Mouse (Mus musculus): ENCODE measurements at regions not wholly inside any gene's neighbourhood (a gene's known extent, or its start where the extent isn't known, plus 50 kb on each side); places are given as distances from the start of the nearest gene placed in this dataset.

- H3K9ac ChIP-seq (ENCODE audit: low read depth, low read length) = no peak overlapping the region
- H3K36me3 ChIP-seq (ENCODE audit: control insufficient read depth, insufficient read depth) = no peaks in the 10 kb centered on the region
- H3K4me1 ChIP-seq (ENCODE audit: control insufficient read depth, low read depth, low read length) = no peaks in the 10 kb centered on the region
- no peak overlapping the region for H3K4me2 ChIP-seq (ENCODE audit: low read depth, low read length)
- H3K27ac ChIP-seq (ENCODE audit: low read length) = no peak overlapping the region
- 37% methylated on average over 7 of the region's 7 CpGs for WGBS (ENCODE audit: insufficient replicate concordance)
- H3K4me3 ChIP-seq (ENCODE audit: low read depth, low read length) = no peak overlapping the region
- ATAC-seq (ENCODE audit: low read depth) = no peak
- no peaks in the 10 kb centered on the region for H3K27me3 ChIP-seq (ENCODE audit: control insufficient read depth, insufficient read depth, low read depth, low read length)
- H3K9me3 ChIP-seq (replicated peaks; ENCODE audit: control insufficient read depth, low read length) = no peaks in the 10 kb centered on the region; the same call in 1 of the 2 replicates
Observed at GRCm38 (mm10) chr4:153220074-153220473, 262.5 kb downstream of the Ajap1 start.

DNA sequence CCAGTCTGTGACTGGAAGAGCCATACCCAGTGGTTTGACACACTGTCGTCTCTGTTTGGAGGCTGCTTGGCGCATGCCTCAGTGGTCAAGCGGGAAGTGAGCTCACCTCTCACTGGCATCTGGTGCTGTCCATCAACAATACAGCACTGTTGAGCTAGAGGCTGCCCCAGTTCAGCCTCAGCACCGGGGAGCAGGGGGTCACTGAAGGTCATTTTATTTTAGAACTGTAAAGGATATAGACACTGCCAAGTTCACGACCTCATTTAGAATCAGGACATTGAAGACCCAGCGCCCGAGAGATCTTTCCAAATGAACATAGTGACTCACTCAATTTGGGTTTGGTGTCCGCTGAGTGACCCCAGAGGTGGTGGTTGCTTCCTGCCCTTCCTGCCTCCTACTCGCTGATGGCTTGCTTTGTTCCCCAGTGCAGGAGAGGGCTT, 265.1 kb downstream of the Ajap1 start:
- 38% methylated on average over 9 of the region's 9 CpGs for WGBS (ENCODE audit: insufficient replicate concordance)
- Histone ChIP-seq H3K27me3 (ENCODE audit: control insufficient read depth, insufficient read depth, low read depth, low read length) (no peaks in the 10 kb centered on the region), H3K9ac (ENCODE audit: low read depth, low read length) (no peak overlapping the region), H3K36me3 (ENCODE audit: control insufficient read depth, insufficient read depth) (no peaks in the 10 kb centered on the region), H3K4me1 (ENCODE audit: control insufficient read depth, low read depth, low read length) (no peaks in the 10 kb centered on the region), H3K9me3 (replicated peaks; ENCODE audit: control insufficient read depth, low read length) (no peaks in the 10 kb centered on the region; the same call in 1 of the 2 replicates), H3K27ac (ENCODE audit: low read length) (no peak overlapping the region), H3K4me2 (ENCODE audit: low read depth, low read length) (no peak overlapping the region), H3K4me3 (ENCODE audit: low read depth, low read length) (no peak overlapping the region)
- ATAC-seq (ENCODE audit: low read depth) = no peak

DNA sequence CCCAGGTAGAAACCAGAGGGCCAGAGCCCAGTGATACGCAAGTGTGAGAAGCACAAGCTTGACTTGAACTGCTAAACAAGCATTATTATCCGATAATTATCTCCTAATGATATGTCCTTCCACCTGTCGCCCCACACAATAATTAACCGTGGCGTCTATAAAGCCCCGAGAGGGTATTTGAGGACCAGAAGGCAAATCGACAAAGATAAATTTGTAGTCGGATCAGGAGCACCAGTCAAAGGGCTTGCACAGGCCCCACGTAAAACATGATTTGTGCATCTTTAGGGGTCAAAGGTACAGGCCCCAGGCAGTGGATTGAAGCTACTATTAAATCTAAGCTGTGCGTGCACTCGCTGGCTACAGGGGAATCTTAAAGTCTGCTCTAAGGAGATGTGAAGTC, 270.5 kb downstream of the Ajap1 start:
- Histone ChIP-seq H3K27me3 (ENCODE audit: control insufficient read depth, insufficient read depth, low read depth, low read length) (no peaks in the 10 kb centered on the region), H3K9ac (ENCODE audit: low read depth, low read length) (no peak overlapping the region), H3K9me3 (replicated peaks; ENCODE audit: control insufficient read depth, low read length) (peaks cover 2% of the 10 kb centered on the region; the same call in 1 of the 2 replicates), H3K4me2 (ENCODE audit: low read depth, low read length) (no peak overlapping the region), H3K36me3 (ENCODE audit: control insufficient read depth, insufficient read depth) (no peaks in the 10 kb centered on the region), H3K4me1 (ENCODE audit: control insufficient read depth, low read depth, low read length) (no peaks in the 10 kb centered on the region), H3K4me3 (ENCODE audit: low read depth, low read length) (no peak overlapping the region), H3K27ac (ENCODE audit: low read length) (no peak overlapping the region)
- WGBS (ENCODE audit: insufficient replicate concordance) = 67% methylated on average over 11 of the region's 11 CpGs
- ATAC-seq (ENCODE audit: low read depth) = no peak

GRCm38 (mm10) chr4:153208822-153209221, 273.8 kb downstream of the Ajap1 start:
- peaks cover 2% of the 10 kb centered on the region; the same call in 1 of the 2 replicates for H3K9me3 ChIP-seq (replicated peaks; ENCODE audit: control insufficient read depth, low read length)
- no peak for ATAC-seq (ENCODE audit: low read depth)
- no peaks in the 10 kb centered on the region for H3K36me3 ChIP-seq (ENCODE audit: control insufficient read depth, insufficient read depth)
- no peak overlapping the region for H3K4me2 ChIP-seq (ENCODE audit: low read depth, low read length)
- 31% methylated on average over 2 of the region's 2 CpGs for WGBS (ENCODE audit: insufficient replicate concordance)
- no peak overlapping the region for H3K27ac ChIP-seq (ENCODE audit: low read length)
- no peaks in the 10 kb centered on the region for H3K4me1 ChIP-seq (ENCODE audit: control insufficient read depth, low read depth, low read length)
- no peak overlapping the region for H3K4me3 ChIP-seq (ENCODE audit: low read depth, low read length)
- no peaks in the 10 kb centered on the region for H3K27me3 ChIP-seq (ENCODE audit: control insufficient read depth, insufficient read depth, low read depth, low read length)
- H3K9ac ChIP-seq (ENCODE audit: low read depth, low read length) = no peak overlapping the region

- H3K27ac ChIP-seq (ENCODE audit: low read length) = no peak overlapping the region
- H3K4me1 ChIP-seq (ENCODE audit: control insufficient read depth, low read depth, low read length) = no peaks in the 10 kb centered on the region
- no peak overlapping the region for H3K9ac ChIP-seq (ENCODE audit: low read depth, low read length)
- H3K36me3 ChIP-seq (ENCODE audit: control insufficient read depth, insufficient read depth) = no peaks in the 10 kb centered on the region
- no peaks in the 10 kb centered on the region for H3K27me3 ChIP-seq (ENCODE audit: control insufficient read depth, insufficient read depth, low read depth, low read length)
- H3K9me3 ChIP-seq (replicated peaks; ENCODE audit: control insufficient read depth, low read length) = peaks cover 2% of the 10 kb centered on the region; the same call in 1 of the 2 replicates
- WGBS (ENCODE audit: insufficient replicate concordance) = 62% methylated on average over 6 of the region's 6 CpGs
- no peak for ATAC-seq (ENCODE audit: low read depth)
- no peak overlapping the region for H3K4me2 ChIP-seq (ENCODE audit: low read depth, low read length)
- no peak overlapping the region for H3K4me3 ChIP-seq (ENCODE audit: low read depth, low read length)
Observed at GRCm38 (mm10) chr4:153208215-153208614, 274.4 kb downstream of the Ajap1 start.

GRCm38 (mm10) chr4:153207578-153208102, 275.0 kb downstream of the Ajap1 start:
- ATAC-seq (ENCODE audit: low read depth) = no peak
- H3K27me3 ChIP-seq (ENCODE audit: control insufficient read depth, insufficient read depth, low read depth, low read length) = no peaks in the 10 kb centered on the region
- no peak overlapping the region for H3K4me2 ChIP-seq (ENCODE audit: low read depth, low read length)
- H3K9ac ChIP-seq (ENCODE audit: low read depth, low read length) = no peak overlapping the region
- 68% methylated on average over 11 of the region's 11 CpGs for WGBS (ENCODE audit: insufficient replicate concordance)
- H3K4me1 ChIP-seq (ENCODE audit: control insufficient read depth, low read depth, low read length) = no peaks in the 10 kb centered on the region
- H3K9me3 ChIP-seq (replicated peaks; ENCODE audit: control insufficient read depth, low read length) = peaks cover 2% of the 10 kb centered on the region; the same call in 1 of the 2 replicates
- no peaks in the 10 kb centered on the region for H3K36me3 ChIP-seq (ENCODE audit: control insufficient read depth, insufficient read depth)
- H3K4me3 ChIP-seq (ENCODE audit: low read depth, low read length) = no peak overlapping the region
- no peak overlapping the region for H3K27ac ChIP-seq (ENCODE audit: low read length)

GRCm38 (mm10) chr4:153206789-153207457, 275.7 kb downstream of the Ajap1 start:
- no peak for ATAC-seq (ENCODE audit: low read depth)
- WGBS (ENCODE audit: insufficient replicate concordance) = 47% methylated on average over 11 of the region's 11 CpGs
- no peaks in the 10 kb centered on the region for H3K27me3 ChIP-seq (ENCODE audit: control insufficient read depth, insufficient read depth, low read depth, low read length)

GRCm38 (mm10) chr4:153204764-153205163, 277.8 kb downstream of the Ajap1 start:
- H3K27me3 ChIP-seq (ENCODE audit: control insufficient read depth, insufficient read depth, low read depth, low read length) = no peaks in the 10 kb centered on the region
- H3K4me1 ChIP-seq (ENCODE audit: control insufficient read depth, low read depth, low read length) = no peaks in the 10 kb centered on the region
- H3K4me2 ChIP-seq (ENCODE audit: low read depth, low read length) = no peak overlapping the region
- no peak for ATAC-seq (ENCODE audit: low read depth)
- peaks cover 2% of the 10 kb centered on the region; the same call in 1 of the 2 replicates for H3K9me3 ChIP-seq (replicated peaks; ENCODE audit: control insufficient read depth, low read length)
- 39% methylated on average over 7 of the region's 7 CpGs for WGBS (ENCODE audit: insufficient replicate concordance)
- no peak overlapping the region for H3K9ac ChIP-seq (ENCODE audit: low read depth, low read length)
- H3K4me3 ChIP-seq (ENCODE audit: low read depth, low read length) = no peak overlapping the region
- H3K36me3 ChIP-seq (ENCODE audit: control insufficient read depth, insufficient read depth) = no peaks in the 10 kb centered on the region
- no peak overlapping the region for H3K27ac ChIP-seq (ENCODE audit: low read length)

More at GRCm38 (mm10) chr4:153206789-153207457, 275.7 kb downstream of the Ajap1 start:
- H3K4me1 ChIP-seq (ENCODE audit: control insufficient read depth, low read depth, low read length) = no peaks in the 10 kb centered on the region
- no peak overlapping the region for H3K4me3 ChIP-seq (ENCODE audit: low read depth, low read length)
- peaks cover 2% of the 10 kb centered on the region; the same call in 1 of the 2 replicates for H3K9me3 ChIP-seq (replicated peaks; ENCODE audit: control insufficient read depth, low read length)
- H3K27ac ChIP-seq (ENCODE audit: low read length) = no peak overlapping the region
- H3K4me2 ChIP-seq (ENCODE audit: low read depth, low read length) = no peak overlapping the region
- H3K9ac ChIP-seq (ENCODE audit: low read depth, low read length) = no peak overlapping the region
- no peaks in the 10 kb centered on the region for H3K36me3 ChIP-seq (ENCODE audit: control insufficient read depth, insufficient read depth)
